Mouse (Mus musculus) E14TG2a.4 (cell line): ENCODE data around the gene Thumpd3.

Source experiments
- H3K27me3 ChIP-seq: 2 replicates; pipeline ENCODE4 v1.6.1; 2014; ENCODE audit warnings: low read length, control low read depth; ENCODE audit not compliant: insufficient read depth
- H3K36me3 ChIP-seq: 2 replicates; pipeline ENCODE4 v1.6.1; 2014; ENCODE audit warnings: low read length, control low read depth; ENCODE audit not compliant: insufficient read depth
- H3K4me1 ChIP-seq: replicated peaks from 2 replicates; pipeline ENCODE4 v1.6.1; 2014; ENCODE audit warnings: low read depth, low read length, control low read depth
- H3K4me3 ChIP-seq: replicated peaks from 2 replicates; pipeline ENCODE4 v1.5.1; 2014; ENCODE audit warnings: mild to moderate bottlenecking, low read length
- H3K9me3 ChIP-seq: 2 replicates; pipeline ENCODE4 v1.6.1; 2014; ENCODE audit warnings: low read length, control low read depth
- CTCF ChIP-seq: conservative IDR thresholded peaks from 2 replicates; pipeline ENCODE4 v1.5.1; 2014; ENCODE audit warnings: low read length
- NANOG ChIP-seq: IDR thresholded peaks from 2 replicates; pipeline ENCODE4 v1.6.1; 2014; ENCODE audit warnings: borderline replicate concordance, low read length, mixed read lengths
- POU5F1 ChIP-seq: IDR thresholded peaks from 2 replicates; pipeline ENCODE4 v1.6.1; 2014; ENCODE audit warnings: low read length, borderline replicate concordance

The Thumpd3 gene

GRCm38 (mm10) chr6:113030970-113031660, 14.9 kb upstream of the Thumpd3 start:
- Histone ChIP-seq H3K9me3 (no peaks in the 10 kb centered on the region), H3K36me3 (no peaks in the 10 kb centered on the region), H3K4me1 (no peaks in the 10 kb centered on the region), H3K4me3 (no peak overlapping the region), H3K27me3 (no peaks in the 10 kb centered on the region; the same call in 1 of the 2 replicates)
- no peak for TF ChIP-seq POU5F1
- no peak for TF ChIP-seq NANOG
- TF ChIP-seq CTCF = no peak

- Histone ChIP-seq H3K4me3 (no peak overlapping the region), H3K9me3 (no peaks in the 10 kb centered on the region), H3K4me1 (peaks cover 6% of the 10 kb centered on the region), H3K36me3 (no peaks in the 10 kb centered on the region), H3K27me3 (no peaks in the 10 kb centered on the region; the same call in 1 of the 2 replicates)
- TF ChIP-seq NANOG (no peak), POU5F1 (no peak), CTCF (peak; percentile 48)
Observed at GRCm38 (mm10) chr6:113032121-113032520, 13.9 kb upstream of the Thumpd3 start.

GRCm38 (mm10) chr6:113033185-113033584, 12.8 kb upstream of the Thumpd3 start:
- peaks cover 16% of the 10 kb centered on the region for H3K4me1 ChIP-seq
- H3K36me3 ChIP-seq = no peaks in the 10 kb centered on the region
- H3K4me3 ChIP-seq = no peak overlapping the region
- no peaks in the 10 kb centered on the region; the same call in 1 of the 2 replicates for H3K27me3 ChIP-seq
- H3K9me3 ChIP-seq = no peaks in the 10 kb centered on the region
- TF ChIP-seq CTCF = no peak
- no peak for TF ChIP-seq NANOG
- no peak for TF ChIP-seq POU5F1

GRCm38 (mm10) chr6:113034466-113034865, 11.6 kb upstream of the Thumpd3 start:
- TF ChIP-seq CTCF = no peak
- TF ChIP-seq POU5F1 = no peak
- TF ChIP-seq NANOG = no peak
- Histone ChIP-seq H3K27me3 (no peaks in the 10 kb centered on the region), H3K36me3 (no peaks in the 10 kb centered on the region), H3K4me3 (no peak overlapping the region), H3K9me3 (0 out of 2 replicates have a peak, but pooled peaks cover under 1% of the 10 kb centered on the region), H3K4me1 (peaks cover 28% of the 10 kb centered on the region)

GRCm38 (mm10) chr6:113036463-113037175, 9.4 kb upstream of the Thumpd3 start:
- TF ChIP-seq NANOG (no peak), CTCF (no peak; the same call in 1 of the 2 replicates), POU5F1 (no peak)
- Histone ChIP-seq H3K36me3 (no peaks in the 10 kb centered on the region), H3K4me1 (peaks cover 28% of the 10 kb centered on the region), H3K27me3 (no peaks in the 10 kb centered on the region), H3K4me3 (no peak overlapping the region), H3K9me3 (peaks cover 13% of the 10 kb centered on the region; the same call in 1 of the 2 replicates)

- H3K4me1 ChIP-seq = peaks cover 28% of the 10 kb centered on the region
- TF ChIP-seq NANOG (peak; percentile 58; the same call in 1 of the 2 replicates), CTCF (peak; percentile 75), POU5F1 (no peak)
- H3K27me3 ChIP-seq = no peaks in the 10 kb centered on the region
- H3K4me3 ChIP-seq = peak overlapping the region; percentile 50
- peaks cover 13% of the 10 kb centered on the region; the same call in 1 of the 2 replicates for H3K9me3 ChIP-seq
- no peaks in the 10 kb centered on the region for H3K36me3 ChIP-seq
Observed at GRCm38 (mm10) chr6:113037946-113038734, 7.9 kb upstream of the Thumpd3 start.

GRCm38 (mm10) chr6:113038735-113039058, 7.3 kb upstream of the Thumpd3 start:
- Histone ChIP-seq H3K4me3 (peak overlapping the region; percentile 50; the same call in 1 of the 2 replicates), H3K9me3 (peaks cover 13% of the 10 kb centered on the region; the same call in 1 of the 2 replicates), H3K27me3 (no peaks in the 10 kb centered on the region), H3K4me1 (peaks cover 28% of the 10 kb centered on the region), H3K36me3 (no peaks in the 10 kb centered on the region)
- TF ChIP-seq CTCF = no peak
- TF ChIP-seq POU5F1 = no peak
- TF ChIP-seq NANOG = no peak

GRCm38 (mm10) chr6:113040319-113040718, 5.7 kb upstream of the Thumpd3 start:
- Histone ChIP-seq H3K9me3 (peaks cover 13% of the 10 kb centered on the region; the same call in 1 of the 2 replicates), H3K27me3 (no peaks in the 10 kb centered on the region), H3K36me3 (no peaks in the 10 kb centered on the region), H3K4me3 (no peak overlapping the region), H3K4me1 (peaks cover 39% of the 10 kb centered on the region)
- TF ChIP-seq NANOG = no peak
- no peak for TF ChIP-seq CTCF
- no peak for TF ChIP-seq POU5F1
